Mouse (Mus musculus): Measurements from ENCODE around the gene 1700061G19Rik.
"Not testable (repeated sequence)": the region's sequence is repeated elsewhere in the genome, so short reads cannot be mapped to it uniquely, and the experiment has no call there.

Gene 1700061G19Rik

DNA sequence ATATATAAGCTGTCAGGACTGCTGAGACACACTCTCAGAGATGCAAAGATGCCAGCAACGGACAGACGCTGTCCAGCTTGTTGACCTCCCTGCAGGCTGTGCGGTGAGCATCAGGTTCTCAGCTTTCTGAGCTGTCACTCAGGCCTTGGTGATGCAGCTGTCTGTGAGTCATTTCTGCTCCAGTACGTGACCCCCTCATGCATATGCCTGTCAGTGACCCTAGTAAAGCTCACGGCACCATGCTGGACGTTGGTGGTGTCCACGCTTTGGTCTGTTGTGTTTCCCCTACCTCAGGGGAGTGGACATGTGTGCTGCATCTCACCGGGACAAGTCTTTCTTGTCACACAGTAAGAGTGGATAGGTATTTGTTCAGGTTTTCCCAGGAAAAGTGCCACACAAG lies 3.5 kb upstream of the 1700061G19Rik start:
- no peak for DNase-seq (ENCODE audit: low spot score)

- no peak for DNase-seq (ENCODE audit: low spot score)
Measured at GRCm38 (mm10) chr17:56872512-56872911, 2.8 kb upstream of the 1700061G19Rik start.

GRCm38 (mm10) chr17:56874237-56874636 lies 1.0 kb upstream of the 1700061G19Rik start, which contains the start of gene Acsbg2:
Gene Acsbg2 (minus strand): TSS chr17:56874447.
- DNase-seq (ENCODE audit: low spot score), result no peak

DNA sequence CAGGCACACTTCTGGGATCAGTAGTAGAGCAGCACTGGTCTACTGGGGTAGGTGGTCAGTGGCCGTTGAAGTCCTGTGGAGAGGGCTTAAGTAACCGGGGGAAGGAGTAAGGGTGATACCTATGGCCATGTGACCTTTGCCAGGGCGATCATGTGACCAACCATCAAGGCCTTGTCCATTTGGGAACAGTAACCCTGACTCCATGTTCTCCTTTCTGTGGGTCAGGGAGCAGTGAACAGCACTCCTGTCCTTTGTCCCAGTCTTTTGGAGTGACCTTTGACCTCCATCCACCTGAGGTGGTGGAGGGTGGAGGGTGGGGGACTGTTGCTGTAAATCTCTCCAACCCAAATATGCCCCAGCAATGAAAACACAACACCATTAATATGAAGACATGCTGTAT lies 1.2 kb downstream of the 1700061G19Rik start:
- no peak for DNase-seq (ENCODE audit: low spot score)

DNA sequence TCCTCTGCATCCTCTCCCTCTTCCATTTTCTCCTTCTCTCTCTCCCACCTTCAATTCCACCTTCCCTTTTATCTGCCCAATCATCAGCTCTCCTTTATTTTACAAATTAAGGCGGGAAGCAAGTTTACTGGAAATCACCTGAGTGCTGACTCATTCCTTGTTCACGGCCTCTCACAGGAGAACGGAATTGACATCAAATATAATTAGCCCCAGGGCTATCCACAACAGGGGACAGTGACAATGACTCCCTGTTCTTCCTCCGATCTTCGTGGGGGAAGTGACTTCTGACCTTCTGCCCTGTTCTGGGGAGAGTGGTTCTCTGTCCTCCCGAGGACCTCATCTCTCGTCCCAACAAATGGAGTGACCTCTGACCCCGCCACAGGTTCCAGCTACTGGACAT lies 1.7 kb downstream of the 1700061G19Rik start:
- no peak for DNase-seq (ENCODE audit: low spot score)

GRCm38 (mm10) chr17:56877426-56877825 lies 2.1 kb downstream of the 1700061G19Rik start:
- no peak for DNase-seq (ENCODE audit: low spot score)

GRCm38 (mm10) chr17:56883612-56884011 lies 8.3 kb downstream of the 1700061G19Rik start:
- DNase-seq (ENCODE audit: low spot score), result no peak

DNA sequence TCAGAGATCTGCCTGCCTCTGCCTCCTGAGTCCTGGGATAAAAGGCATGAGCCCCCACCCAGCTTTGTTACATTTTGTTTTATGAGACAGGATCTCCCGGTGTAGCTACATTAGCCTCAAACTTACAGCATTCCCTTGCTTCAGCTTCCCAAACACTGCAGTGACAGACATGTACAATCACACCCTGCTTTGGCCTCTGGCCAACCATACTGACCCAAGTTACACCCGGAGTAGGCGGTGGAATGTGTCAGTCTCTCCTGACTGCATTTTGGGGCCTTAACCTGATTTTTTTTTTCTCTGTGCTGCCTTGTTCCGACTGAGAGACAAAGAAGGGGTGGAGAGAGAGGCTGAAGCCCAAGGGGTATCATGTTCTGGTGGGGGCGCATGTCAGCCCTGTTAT lies 9.1 kb downstream of the 1700061G19Rik start:
- no peak for DNase-seq (ENCODE audit: low spot score)

DNA sequence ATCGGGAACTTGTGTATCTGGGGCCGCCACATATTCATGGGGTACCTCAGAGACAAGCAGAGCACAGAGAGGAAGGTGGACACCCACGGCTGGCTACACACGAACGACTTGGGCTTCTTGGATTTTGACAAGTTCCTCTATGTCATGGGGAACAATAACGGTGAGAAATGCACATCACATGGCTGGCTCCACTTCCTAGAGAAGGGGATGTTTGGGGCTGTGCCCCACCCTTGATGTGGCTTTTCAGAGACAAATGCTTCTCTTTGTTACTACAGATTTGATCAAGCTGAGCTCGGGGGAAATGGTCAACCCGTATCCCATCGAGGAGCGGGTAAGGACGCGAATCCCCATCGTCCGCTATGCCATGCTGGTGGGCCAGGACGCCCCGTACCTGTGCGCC lies 9.5 kb downstream of the 1700061G19Rik start:
- DNase-seq (ENCODE audit: low spot score), result no peak

DNA sequence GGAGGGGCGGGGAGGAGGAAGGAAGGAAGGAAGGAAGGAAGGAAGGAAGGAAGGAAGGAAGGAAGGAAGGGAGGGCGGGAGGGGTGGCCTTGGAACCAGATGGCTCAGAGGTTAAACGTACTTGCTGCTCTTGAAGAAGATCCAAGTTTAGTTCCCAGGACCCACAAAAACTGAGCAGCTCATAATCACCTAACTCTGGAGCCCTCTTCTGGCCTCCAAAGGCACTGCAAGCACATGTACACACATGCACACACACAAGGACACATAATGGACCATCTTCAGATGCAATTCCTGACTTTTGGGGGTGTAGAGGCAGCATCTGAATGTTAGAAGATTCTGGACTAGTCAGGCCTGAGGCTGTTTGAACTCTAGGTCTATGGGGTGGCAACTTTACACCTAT lies 12.8 kb downstream of the 1700061G19Rik start:
- DNase-seq (ENCODE audit: low spot score), result no peak

DNA sequence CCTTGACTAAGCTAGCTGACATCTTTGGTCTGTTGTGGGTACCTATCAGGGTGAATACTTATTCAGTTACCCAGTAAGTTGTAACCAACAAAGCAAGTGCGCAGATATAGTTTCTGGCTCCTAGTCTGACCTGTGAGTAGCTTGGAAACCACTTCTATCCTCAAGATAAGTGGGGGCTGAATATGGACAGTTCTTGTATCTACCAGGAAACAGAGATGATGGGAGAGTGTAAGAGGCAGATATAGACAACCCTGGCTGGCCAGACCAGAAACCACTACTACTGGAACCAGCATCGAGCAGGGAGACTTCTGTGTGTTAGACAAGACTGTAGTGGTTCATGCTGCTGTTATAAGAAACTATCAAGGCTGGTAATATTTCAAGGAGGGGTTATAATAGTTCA lies 14.7 kb downstream of the 1700061G19Rik start:
- DNase-seq (ENCODE audit: low spot score), result no peak

- DNase-seq (ENCODE audit: low spot score), result no peak
Measured at GRCm38 (mm10) chr17:56895368-56895918, 20.2 kb downstream of the 1700061G19Rik start.

DNA sequence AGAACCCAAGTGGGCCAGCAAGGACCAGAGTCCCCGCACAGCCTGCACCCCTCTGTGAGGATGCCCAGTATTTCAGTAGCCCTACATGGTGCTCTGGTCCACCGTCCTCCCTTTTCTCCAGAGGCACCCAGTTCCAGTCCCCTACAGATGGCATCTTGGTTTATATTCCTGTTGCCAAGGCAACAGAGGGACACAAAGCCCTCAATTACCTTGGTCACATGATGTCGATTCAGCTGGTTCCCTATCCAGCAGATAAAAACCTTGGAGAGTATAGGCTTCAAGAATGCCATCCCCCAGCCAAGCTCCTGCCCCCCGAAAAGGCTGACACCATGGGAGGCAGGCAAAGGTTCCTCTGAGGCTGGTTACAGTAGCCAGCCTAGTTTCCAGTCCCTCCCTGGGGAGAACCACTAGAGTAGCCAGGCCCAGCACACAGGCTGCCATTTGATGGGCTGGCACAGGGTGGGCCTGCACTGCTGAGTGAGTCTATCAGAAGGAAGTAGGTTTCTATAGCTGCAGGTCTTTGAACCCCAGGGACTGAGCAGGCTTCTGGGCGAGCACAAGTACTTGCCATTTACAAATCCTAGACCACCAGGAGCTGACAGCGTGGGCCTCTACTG lies 21.3 kb downstream of the 1700061G19Rik start:
- peak; percentile 25 for DNase-seq (ENCODE audit: low spot score)

DNA sequence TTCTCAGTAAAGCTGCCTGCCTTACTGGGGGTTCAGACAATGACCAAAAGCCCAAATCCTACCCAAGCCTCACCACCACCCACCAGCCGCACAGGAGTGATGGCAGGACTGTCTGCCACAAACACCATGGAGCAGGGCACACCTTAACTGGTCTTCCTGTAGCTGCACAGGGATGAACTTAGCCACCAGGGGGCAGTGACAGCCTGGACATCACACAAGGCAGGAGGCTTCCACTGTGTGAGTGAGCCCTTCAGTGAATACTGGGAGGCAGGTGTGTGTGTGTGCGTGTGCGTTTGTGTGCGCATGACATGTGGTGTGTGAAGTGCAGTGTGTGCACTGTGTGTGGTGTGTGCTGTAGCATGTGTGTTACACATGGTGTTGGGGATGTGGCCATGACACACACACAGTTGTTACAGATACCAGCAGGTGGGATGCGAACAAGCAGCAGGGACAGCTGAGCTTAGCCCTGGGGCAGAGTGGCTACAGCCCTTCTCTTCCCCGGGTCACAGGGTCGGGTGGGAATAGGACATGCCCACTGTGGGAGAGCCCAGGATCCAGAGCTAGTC lies 22.4 kb downstream of the 1700061G19Rik start:
- peak; percentile 72 for DNase-seq (ENCODE audit: low spot score)

DNA sequence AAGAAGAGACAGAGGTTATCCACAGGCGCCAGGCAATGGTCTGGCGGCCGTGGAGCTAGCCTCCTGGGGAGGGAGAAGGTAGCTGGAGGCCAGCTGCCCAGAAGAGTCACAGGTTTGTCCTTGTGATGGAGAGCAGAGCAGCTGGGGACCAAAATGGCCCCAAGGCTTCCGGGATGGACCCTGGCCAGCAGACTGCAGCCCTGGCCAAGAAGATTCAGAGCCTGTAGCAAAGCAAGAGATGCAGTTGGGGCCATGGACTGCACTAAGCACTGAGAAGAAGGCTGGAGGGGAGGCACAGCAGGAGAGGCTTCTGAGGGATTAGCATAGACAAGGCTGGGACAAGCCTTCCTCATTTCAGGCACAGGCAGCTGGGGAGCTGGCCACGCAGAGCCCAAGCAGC lies 27.4 kb downstream of the 1700061G19Rik start:
- DNase-seq (ENCODE audit: low spot score), result no peak

DNA sequence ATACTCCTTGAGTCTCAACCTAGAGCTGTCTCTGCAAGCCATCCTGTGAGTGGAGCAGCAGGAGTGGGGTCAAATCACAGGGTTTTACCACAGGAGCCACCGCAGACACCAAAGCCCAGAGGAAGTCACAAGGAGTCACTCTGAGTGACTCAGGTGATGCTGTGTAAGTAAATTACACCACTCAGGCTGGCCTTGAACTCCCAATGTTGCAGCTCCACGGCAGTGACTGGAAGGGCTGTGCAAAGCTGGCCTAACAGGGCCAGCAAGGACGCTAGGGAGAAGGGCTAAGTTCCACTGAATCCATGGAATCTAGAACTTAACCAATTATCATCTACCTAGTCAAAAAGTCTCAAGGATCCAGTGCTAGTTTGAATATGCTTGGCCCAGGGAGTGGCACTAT lies 30.9 kb downstream of the 1700061G19Rik start:
- no peak for DNase-seq (ENCODE audit: low spot score)

- DNase-seq (ENCODE audit: low spot score), result no peak
Measured at GRCm38 (mm10) chr17:56907096-56907495, 31.8 kb downstream of the 1700061G19Rik start.

- no peak for DNase-seq (ENCODE audit: low spot score)
Measured at GRCm38 (mm10) chr17:56907887-56908286, 32.6 kb downstream of the 1700061G19Rik start.

GRCm38 (mm10) chr17:56909764-56910163 lies 34.5 kb downstream of the 1700061G19Rik start:
- DNase-seq (ENCODE audit: low spot score), result not testable (repeated sequence)

- DNase-seq (ENCODE audit: low spot score), result no peak
Measured at GRCm38 (mm10) chr17:56913023-56913422, 37.7 kb downstream of the 1700061G19Rik start.

DNA sequence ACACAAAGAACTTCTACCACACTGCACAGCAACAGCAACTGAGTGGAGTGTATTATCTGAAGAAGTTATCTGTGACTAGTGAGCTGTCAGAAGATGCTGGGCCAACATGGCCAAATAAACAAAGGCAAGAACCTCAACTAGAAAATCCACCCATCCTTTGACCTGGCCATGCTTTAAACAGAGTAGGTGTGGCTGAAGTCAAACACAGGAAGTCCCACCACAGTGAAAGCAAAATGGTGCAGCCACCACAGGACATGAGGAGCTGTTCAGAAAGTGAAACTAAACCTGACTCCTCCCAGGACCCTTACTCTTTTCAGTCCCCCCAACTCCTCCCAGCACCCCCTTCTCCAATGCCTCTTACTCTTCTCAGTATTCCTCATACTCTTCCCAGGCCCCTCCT lies 38.2 kb downstream of the 1700061G19Rik start:
- no peak for DNase-seq (ENCODE audit: low spot score)

- DNase-seq (ENCODE audit: low spot score), result no peak
Measured at GRCm38 (mm10) chr17:56917166-56917565, 41.9 kb downstream of the 1700061G19Rik start.

DNA sequence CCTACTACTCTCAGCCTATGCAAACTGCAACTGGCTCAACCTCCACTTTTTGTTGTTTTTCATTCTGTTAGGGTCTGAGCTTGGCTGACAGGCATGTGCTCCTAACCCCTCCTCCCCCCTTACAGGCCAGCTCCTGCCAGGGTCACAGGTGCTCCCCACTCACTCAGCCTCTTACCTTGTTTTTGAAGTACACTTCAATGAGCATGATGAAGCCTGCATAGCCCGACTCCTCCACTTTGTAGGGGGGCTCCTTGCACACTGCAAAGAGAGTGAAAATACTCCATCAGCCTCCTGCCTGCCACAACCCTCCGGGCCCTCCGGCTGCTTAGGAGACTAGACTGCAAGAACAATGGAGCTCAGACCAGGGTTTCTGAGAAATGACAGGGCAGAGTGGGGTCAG lies 44.4 kb downstream of the 1700061G19Rik start:
- no peak for DNase-seq (ENCODE audit: low spot score)

GRCm38 (mm10) chr17:56925998-56926397 lies 50.7 kb downstream of the 1700061G19Rik start:
- no peak for DNase-seq (ENCODE audit: low spot score)

Measured in layer of hippocampus, adult 9-10 months (tissue).